ENCODE assay signal across 27 mouse cellular contexts in the genomic region with DNA sequence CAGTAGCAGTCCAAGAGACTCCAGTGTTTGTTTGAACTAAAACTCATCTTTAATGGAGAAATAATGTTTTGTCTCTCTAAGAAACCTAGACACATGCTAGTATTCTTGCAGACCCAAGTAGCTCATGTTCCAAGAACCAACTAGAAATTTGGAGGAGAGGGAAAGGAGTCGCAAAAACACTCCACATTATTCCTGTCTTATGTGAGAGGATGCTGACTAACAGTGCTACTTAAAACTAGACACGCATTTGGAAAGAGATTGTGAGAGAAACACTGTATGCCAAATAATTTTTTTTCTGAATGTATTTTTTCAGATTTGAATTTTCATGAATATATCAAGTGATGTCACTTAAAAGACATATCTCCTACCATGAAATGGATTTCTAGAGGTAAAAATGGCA.
"Had no signal": no experiment of that assay in that cellular context is flagged by ENCODE, and none has a peak within 500 bp of the region (broad histone marks: within the 10 kb centered on the region; RNA-seq: fewer than 3 reads in every experiment).

No protein-coding gene starts in this region.

- DNase-seq: gastrocnemius, postnatal 14 days; gastrocnemius, postnatal 36 days; heart, adult 18-20 months; heart, postnatal 10 days; heart, postnatal 4 days; kidney, adult 2 months; kidney, adult 9 months; kidney, postnatal 14 days; kidney, postnatal 36 days; layer of hippocampus, adult 9-11 months; layer of hippocampus, postnatal 36 days; left cerebral cortex, postnatal 4 days had no signal

- H3K4me3 ChIP-seq: heart, embryonic 10.5 days; heart, embryonic 12.5 days; hindbrain, embryonic 10.5 days; hindbrain, embryonic 12.5 days; intestine, embryonic 15.5 days; kidney, embryonic 15.5 days; limb, embryonic 13.5 days; limb, embryonic 15.5 days; liver, embryonic 12.5 days had no signal

- H3K9ac ChIP-seq: heart, embryonic 12.5 days; hindbrain, embryonic 12.5 days; hindbrain, embryonic 14.5 days; intestine, embryonic 15.5 days; kidney, embryonic 15.5 days; limb, embryonic 13.5 days; limb, embryonic 15.5 days; liver, embryonic 12.5 days; liver, embryonic 14.5 days had no signal

- H3K4me2 ChIP-seq: heart, embryonic 12.5 days; hindbrain, embryonic 12.5 days; hindbrain, embryonic 14.5 days; intestine, embryonic 15.5 days; kidney, embryonic 15.5 days; limb, embryonic 13.5 days; limb, embryonic 15.5 days; liver, embryonic 12.5 days had no signal

- H3K27ac ChIP-seq: heart, embryonic 10.5 days; hindbrain, embryonic 10.5 days; hindbrain, embryonic 12.5 days; hindbrain, embryonic 14.5 days; intestine, embryonic 15.5 days; kidney, embryonic 15.5 days; kidney, postnatal 0 days; limb, embryonic 13.5 days; limb, embryonic 15.5 days; liver, embryonic 12.5 days; liver, embryonic 14.5 days had no signal

- ATAC-seq: hindbrain, embryonic 16.5 days; inflammation-experienced regulatory T-cells, adult 6 months; intestine, embryonic 15.5 days; intestine, postnatal 0 days; liver, embryonic 12.5 days had no signal

- H3K36me3 ChIP-seq: heart, embryonic 10.5 days; heart, embryonic 12.5 days; hindbrain, embryonic 10.5 days; hindbrain, embryonic 12.5 days; intestine, embryonic 15.5 days; kidney, embryonic 15.5 days; limb, embryonic 13.5 days; limb, embryonic 15.5 days; liver, embryonic 12.5 days had no signal

- H3K4me1 ChIP-seq: heart, embryonic 10.5 days; heart, embryonic 12.5 days; hindbrain, embryonic 10.5 days; hindbrain, embryonic 12.5 days; intestine, embryonic 15.5 days; kidney, embryonic 15.5 days; limb, embryonic 13.5 days; limb, embryonic 15.5 days; liver, embryonic 12.5 days had no signal

- H3K27me3 ChIP-seq: heart, embryonic 12.5 days; hindbrain, embryonic 12.5 days; intestine, embryonic 15.5 days; kidney, embryonic 15.5 days; limb, embryonic 13.5 days; limb, embryonic 15.5 days; liver, embryonic 12.5 days had no signal

- H3K9me3 ChIP-seq: heart, embryonic 10.5 days; heart, embryonic 12.5 days; hindbrain, embryonic 10.5 days; hindbrain, embryonic 12.5 days; intestine, embryonic 15.5 days; kidney, embryonic 15.5 days; limb, embryonic 13.5 days; limb, embryonic 15.5 days; liver, embryonic 12.5 days had no signal
